Mouse (Mus musculus) limb, embryonic 11.5 days (tissue): ENCODE data around the gene Ppip5k2. TPM values are rescaled to one million over a fixed set of nuclear protein-coding genes. Genes with fewer than 3 reads are reported as not detected.

Experiments used
- ATAC-seq: fragments of 200-750 bp; cut with Nextera tagmentation; 2 replicates; pipeline ENCODE4 v1.8.0; 2017; ENCODE audit warnings: low read depth; ENCODE audit not compliant: insufficient number of reproducible peaks, low FRiP score, low TSS enrichment
- DNase-seq: peaks from one replicate; pipeline ENCODE4 v3.0.0-alpha.2; 2015; ENCODE audit warnings: low spot score
- H3K27ac ChIP-seq: fragments of 300-500 bp; sonication (generic); replicated peaks from 2 replicates; pipeline ENCODE4 v1.5.1; 2014; ENCODE audit warnings: low read depth, mild to moderate bottlenecking, low read length
- H3K27me3 ChIP-seq: fragments of 300-500 bp; sonication (generic); 2 replicates; pipeline ENCODE4 v1.6.1; 2014; ENCODE audit warnings: mild to moderate bottlenecking, low read length, mixed read lengths; ENCODE audit not compliant: control insufficient read depth, insufficient read depth
- H3K36me3 ChIP-seq: fragments of 300-500 bp; sonication (generic); 2 replicates; pipeline ENCODE4 v1.6.1; 2014; ENCODE audit warnings: mild to moderate bottlenecking, low read length, moderate library complexity, mixed read lengths; ENCODE audit not compliant: control insufficient read depth, insufficient read depth
- H3K4me1 ChIP-seq: fragments of 300-500 bp; sonication (generic); 2 replicates; pipeline ENCODE4 v1.6.1; 2014; ENCODE audit warnings: low read length, mixed read lengths; ENCODE audit not compliant: control insufficient read depth, insufficient read depth
- H3K4me2 ChIP-seq: fragments of 300-500 bp; sonication (generic); 2 replicates; pipeline ENCODE4 v1.6.1; 2014; ENCODE audit warnings: low read depth, mild to moderate bottlenecking, moderate library complexity; ENCODE audit not compliant: severe bottlenecking
- H3K4me3 ChIP-seq: fragments of 300-500 bp; sonication (generic); 2 replicates; pipeline ENCODE4 v1.5.1; 2014; ENCODE audit warnings: low read depth, low read length
- H3K9ac ChIP-seq: fragments of 300-500 bp; sonication (generic); 2 replicates; pipeline ENCODE4 v1.6.1; 2014; ENCODE audit warnings: mild to moderate bottlenecking, low read length
- H3K9me3 ChIP-seq: fragments of 300-500 bp; sonication (generic); 2 replicates; pipeline ENCODE4 v1.6.1; 2016; ENCODE audit warnings: low read length; ENCODE audit not compliant: control insufficient read depth
- WGBS: fragments of 180-500 bp; shearing (Covaris S2); extraction: QIAGEN DNeasy Blood & Tissue Kit; methylation state at CpG from one replicate; pipeline ENCODE4 v1.1.7; 2014; 5-methylcytosine and 5-hydroxymethylcytosine counted together
- polyA plus RNA-seq: library from polyadenylated mRNA; unstranded; fragments of >200 nt; fragmentation: Nextera tagmentation; extraction: Ambion mirVana; gene quantifications from 2 replicates; pipeline ENCODE4 v1.2.1, GENCODE M21; 2014

Ppip5k2 gene
- 46.2 and 52.1 TPM in 2 replicates for polyA plus RNA-seq

- peak; percentile 99 for ATAC-seq
- peak within 1 kb of the TSS; percentile 88 for H3K4me3 ChIP-seq
- under 1% methylated on average over 66 of the region's 66 CpGs for WGBS
These were observed at the start of gene Ppip5k2, which contains the start of gene Gin1 for GRCm38 (mm10) chr1:97769904-97770753. Ppip5k2 (minus strand) TSS chr1:97770411. Gin1 (plus strand) TSS chr1:97770172.

GRCm38 (mm10) chr1:97809255-97809912 lies 39.2 kb upstream of the Ppip5k2 start:
- DNase-seq (no peak), ATAC-seq (no peak)
- Histone ChIP-seq H3K4me1 (no peaks in the 10 kb centered on the region), H3K9me3 (no peaks in the 10 kb centered on the region), H3K27ac (no peak overlapping the region), H3K4me3 (no peak overlapping the region), H3K9ac (no peak overlapping the region), H3K36me3 (no peaks in the 10 kb centered on the region), H3K27me3 (no peaks in the 10 kb centered on the region), H3K4me2 (no peak overlapping the region)
- 57% methylated on average over 2 of the region's 2 CpGs for WGBS

More at GRCm38 (mm10) chr1:97769904-97770753, at the start of gene Ppip5k2, which contains the start of gene Gin1:
- DNase-seq = peak; percentile 97
- Histone ChIP-seq H3K27me3 (no peaks in the 10 kb centered on the region), H3K9ac (peak within 1 kb of the TSS; percentile 85), H3K36me3 (no peaks in the 10 kb centered on the region), H3K4me1 (no peaks in the 10 kb centered on the region), H3K4me2 (peak within 1 kb of the TSS; percentile 58), H3K9me3 (no peaks in the 10 kb centered on the region), H3K27ac (peak within 1 kb of the TSS; percentile 70)

GRCm38 (mm10) chr1:97804520-97804919 lies 34.3 kb upstream of the Ppip5k2 start:
- Histone ChIP-seq H3K36me3 (no peaks in the 10 kb centered on the region), H3K4me1 (no peaks in the 10 kb centered on the region), H3K4me3 (no peak overlapping the region), H3K27me3 (no peaks in the 10 kb centered on the region), H3K27ac (no peak overlapping the region), H3K4me2 (no peak overlapping the region), H3K9me3 (no peaks in the 10 kb centered on the region), H3K9ac (no peak overlapping the region)
- ATAC-seq (no peak), DNase-seq (no peak)

GRCm38 (mm10) chr1:97802207-97802902 lies 32.1 kb upstream of the Ppip5k2 start:
- ATAC-seq (no peak), DNase-seq (no peak)
- Histone ChIP-seq H3K4me2 (no peak overlapping the region), H3K4me3 (no peak overlapping the region), H3K9ac (no peak overlapping the region), H3K36me3 (no peaks in the 10 kb centered on the region), H3K27me3 (no peaks in the 10 kb centered on the region), H3K9me3 (no peaks in the 10 kb centered on the region), H3K4me1 (no peaks in the 10 kb centered on the region), H3K27ac (no peak overlapping the region)
- WGBS = 55% methylated on average over 4 of the region's 4 CpGs

- H3K9ac ChIP-seq = no peak overlapping the region
- no peak overlapping the region for H3K27ac ChIP-seq
- WGBS = 83% methylated on average over 9 of the region's 9 CpGs
- no peak overlapping the region for H3K4me3 ChIP-seq
- no peaks in the 10 kb centered on the region for H3K4me1 ChIP-seq
- H3K4me2 ChIP-seq = no peak overlapping the region
- H3K9me3 ChIP-seq = no peaks in the 10 kb centered on the region
- H3K27me3 ChIP-seq = no peaks in the 10 kb centered on the region
- no peaks in the 10 kb centered on the region for H3K36me3 ChIP-seq
- ATAC-seq (no peak), DNase-seq (no peak)
These were observed 25.7 kb upstream of the Ppip5k2 start for GRCm38 (mm10) chr1:97795936-97796335.

GRCm38 (mm10) chr1:97794110-97794509 lies 23.9 kb upstream of the Ppip5k2 start:
- Histone ChIP-seq H3K4me3 (no peak overlapping the region), H3K27me3 (no peaks in the 10 kb centered on the region), H3K27ac (no peak overlapping the region), H3K9me3 (no peaks in the 10 kb centered on the region), H3K36me3 (no peaks in the 10 kb centered on the region), H3K4me1 (no peaks in the 10 kb centered on the region), H3K9ac (no peak overlapping the region), H3K4me2 (no peak overlapping the region)
- ATAC-seq (no peak), DNase-seq (no peak)
- 85% methylated on average over 3 of the region's 3 CpGs for WGBS

- H3K27ac ChIP-seq = no peak overlapping the region
- ATAC-seq (no peak), DNase-seq (no peak)
- 88% methylated on average over 2 of the region's 2 CpGs for WGBS
- H3K36me3 ChIP-seq = no peaks in the 10 kb centered on the region
- H3K4me2 ChIP-seq = no peak overlapping the region
- H3K4me3 ChIP-seq = no peak overlapping the region
- H3K4me1 ChIP-seq = no peaks in the 10 kb centered on the region
- H3K27me3 ChIP-seq = no peaks in the 10 kb centered on the region
- no peak overlapping the region for H3K9ac ChIP-seq
- no peaks in the 10 kb centered on the region for H3K9me3 ChIP-seq
These were observed 18.3 kb upstream of the Ppip5k2 start for GRCm38 (mm10) chr1:97788490-97788889.

GRCm38 (mm10) chr1:97787674-97788073 lies 17.5 kb upstream of the Ppip5k2 start:
- H3K4me3 ChIP-seq = no peak overlapping the region
- WGBS = 90% methylated on average over 3 of the region's 3 CpGs
- DNase-seq = no peak
- H3K4me1 ChIP-seq = no peaks in the 10 kb centered on the region
- no peaks in the 10 kb centered on the region for H3K36me3 ChIP-seq
- no peak overlapping the region for H3K27ac ChIP-seq
- no peak overlapping the region for H3K9ac ChIP-seq
- no peak for ATAC-seq
- no peak overlapping the region for H3K4me2 ChIP-seq
- no peaks in the 10 kb centered on the region for H3K27me3 ChIP-seq
- H3K9me3 ChIP-seq = no peaks in the 10 kb centered on the region
